Mouse (Mus musculus): ENCODE measurements around the gene Tmem14a.
A peak's percentile ranks its signal among the peaks of the same experiment; 100 is the strongest.
"Not testable (repeated sequence)": the region's sequence is repeated elsewhere in the genome, so short reads cannot be mapped to it uniquely, and the experiment has no call there.

Gene Tmem14a

GRCm38 (mm10) chr1:21253303-21253650 lies 34.9 kb downstream of the Tmem14a start:
- DNase-seq, result no peak

- DNase-seq, result no peak
Measured at GRCm38 (mm10) chr1:21253856-21254255, 35.5 kb downstream of the Tmem14a start.

GRCm38 (mm10) chr1:21255625-21256345 lies 37.4 kb downstream of the Tmem14a start:
- no peak for DNase-seq

- no peak for DNase-seq
Measured at GRCm38 (mm10) chr1:21256391-21256790, 38.0 kb downstream of the Tmem14a start.

- DNase-seq, result no peak
Measured at GRCm38 (mm10) chr1:21256871-21257270, 38.5 kb downstream of the Tmem14a start.

GRCm38 (mm10) chr1:21259981-21260380 lies 41.6 kb downstream of the Tmem14a start:
- DNase-seq, result not testable (repeated sequence)

GRCm38 (mm10) chr1:21262401-21262800 lies 44.0 kb downstream of the Tmem14a start:
- DNase-seq, result no peak

- DNase-seq, result no peak
Measured at GRCm38 (mm10) chr1:21263986-21264385, 45.6 kb downstream of the Tmem14a start.

- no peak for DNase-seq
Measured at GRCm38 (mm10) chr1:21264747-21265146, 46.4 kb downstream of the Tmem14a start.

- DNase-seq, result no peak
Measured at GRCm38 (mm10) chr1:21266766-21267165, 48.4 kb downstream of the Tmem14a start.

- not testable (repeated sequence) for DNase-seq
Measured at GRCm38 (mm10) chr1:21267466-21267865, 49.1 kb downstream of the Tmem14a start.

- DNase-seq, result peak; percentile 43 to 52
Measured at GRCm38 (mm10) chr1:21271343-21272055, 53.1 kb downstream of the Tmem14a start.

GRCm38 (mm10) chr1:21272056-21272431 lies 53.7 kb downstream of the Tmem14a start:
- DNase-seq, result no peak

GRCm38 (mm10) chr1:21273091-21273490 lies 54.7 kb downstream of the Tmem14a start:
- DNase-seq, result no peak

- no peak for DNase-seq
Measured at GRCm38 (mm10) chr1:21274437-21275040, 56.2 kb downstream of the Tmem14a start.

GRCm38 (mm10) chr1:21275366-21275765 lies 57.0 kb downstream of the Tmem14a start:
- not testable (repeated sequence) for DNase-seq

- DNase-seq, result not testable (repeated sequence)
Measured at GRCm38 (mm10) chr1:21276158-21276557, 57.8 kb downstream of the Tmem14a start.
